Mouse (Mus musculus) frontal cortex, adult 2 months (tissue): ENCODE measurements around the gene Vwa8. TPM values are rescaled to one million over a fixed set of nuclear protein-coding genes. Genes with fewer than 3 reads are reported as not detected.

Source experiments
- DNase-seq, 2 experiments: peaks; one replicate each; pipeline ENCODE4 v3.0.0; 2022; ENCODE audit warnings: low spot score in 1 of 2; ENCODE audit errors: extremely low spot score in 1 of 2
- polyA plus RNA-seq: library from polyadenylated mRNA; depleted of rRNA; stranded (reverse); fragments of >200 nt; gene quantifications from 2 replicates; pipeline ENCODE4 v1.2.3, GENCODE M21; 2012

Vwa8 gene
- polyA plus RNA-seq, 1 experiment, result 27.9 TPM

DNA sequence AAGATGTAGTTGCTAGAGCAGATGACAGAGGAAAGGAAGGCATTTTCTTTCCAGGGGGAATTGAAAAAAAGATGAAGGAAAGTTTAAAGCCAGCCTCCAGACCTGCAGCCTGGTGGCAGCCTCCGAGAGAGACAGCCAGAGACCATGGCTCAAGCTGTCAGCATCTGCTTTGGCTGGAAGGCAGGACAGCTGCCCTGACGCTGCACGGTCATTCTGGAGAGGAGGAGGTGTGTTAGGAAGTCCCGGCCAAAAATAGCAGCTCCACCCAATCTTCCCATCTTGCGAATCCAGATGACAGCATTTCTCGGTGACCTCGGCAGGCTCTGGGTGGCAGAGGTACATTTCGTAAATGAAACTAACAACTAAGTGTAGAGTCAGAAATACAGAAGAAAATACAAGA lies 225.9 kb downstream of the Vwa8 start:
- no peak for DNase-seq

DNA sequence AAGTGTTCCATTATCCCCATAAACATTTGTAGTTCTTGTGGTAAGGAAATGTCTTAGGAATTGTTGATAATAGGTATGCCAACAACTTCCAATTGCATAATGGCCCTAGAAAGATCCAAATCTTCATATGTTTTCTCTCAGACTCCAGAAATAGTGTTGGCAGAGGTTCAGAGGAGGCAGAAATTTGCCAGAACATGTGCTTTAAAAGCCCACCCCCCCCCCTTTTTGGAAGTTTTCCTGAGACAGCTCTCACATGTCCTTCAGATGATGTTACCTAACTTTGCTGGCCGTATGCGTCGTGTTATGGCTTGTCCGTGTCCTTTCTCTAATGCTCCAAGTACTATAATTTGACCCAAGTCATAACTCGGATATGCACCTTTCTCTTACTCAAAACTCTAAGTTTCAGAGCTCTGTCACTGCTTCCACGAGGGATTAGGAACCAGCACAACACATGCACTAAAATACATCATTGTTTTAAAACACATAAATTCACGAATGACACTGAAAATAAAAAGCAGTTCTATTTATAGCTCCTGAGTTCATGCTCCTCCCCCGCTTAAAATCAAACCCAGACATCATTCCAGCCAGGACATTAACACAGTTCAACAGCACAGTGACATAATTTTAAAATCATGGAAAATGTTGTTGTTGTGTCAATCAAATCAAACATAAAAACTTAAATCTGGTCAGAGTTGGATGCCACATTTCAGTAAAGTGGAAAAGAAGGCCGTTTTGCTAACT lies 227.9 kb downstream of the Vwa8 start:
- no peak for DNase-seq

DNA sequence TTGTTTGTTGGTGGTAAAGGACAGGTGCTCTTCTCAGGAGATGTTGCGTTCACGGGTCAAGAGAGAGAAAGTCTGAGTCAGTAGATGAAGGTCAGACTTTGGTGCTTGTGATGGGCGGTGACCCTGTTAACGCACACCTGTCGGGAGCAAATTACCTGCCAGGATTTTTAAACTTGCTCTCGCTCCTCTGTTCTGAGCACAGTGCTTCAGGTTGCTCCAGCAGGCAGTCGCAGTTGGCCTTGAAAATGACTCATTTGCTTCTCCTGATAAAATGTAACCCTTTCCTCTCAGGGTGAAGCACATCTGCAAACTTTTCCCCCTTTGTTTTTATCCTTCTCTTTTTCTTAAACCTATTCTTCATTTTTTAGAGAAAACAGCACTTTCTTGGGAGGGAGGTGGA lies 234.7 kb downstream of the Vwa8 start:
- DNase-seq, result no peak

DNA sequence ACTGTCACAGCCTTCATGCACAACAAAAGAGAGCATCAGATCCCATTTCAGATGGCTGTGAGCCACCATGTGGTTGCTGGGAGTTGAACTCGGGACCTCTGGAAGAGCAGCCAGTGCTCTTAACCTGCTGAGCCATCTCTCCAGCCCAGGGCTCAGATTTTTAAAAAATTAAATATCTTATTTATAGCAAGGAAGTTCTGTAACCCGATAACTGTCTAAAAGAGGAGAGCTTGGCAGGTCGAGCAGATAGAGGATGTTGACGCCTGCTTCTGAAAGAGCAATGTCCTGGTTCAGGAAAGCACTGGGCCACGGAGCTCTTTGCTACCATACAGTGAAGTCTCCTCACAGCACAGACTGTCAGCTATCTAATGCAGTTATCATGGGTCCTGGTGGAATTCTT lies 237.2 kb downstream of the Vwa8 start:
- DNase-seq, result no peak

DNA sequence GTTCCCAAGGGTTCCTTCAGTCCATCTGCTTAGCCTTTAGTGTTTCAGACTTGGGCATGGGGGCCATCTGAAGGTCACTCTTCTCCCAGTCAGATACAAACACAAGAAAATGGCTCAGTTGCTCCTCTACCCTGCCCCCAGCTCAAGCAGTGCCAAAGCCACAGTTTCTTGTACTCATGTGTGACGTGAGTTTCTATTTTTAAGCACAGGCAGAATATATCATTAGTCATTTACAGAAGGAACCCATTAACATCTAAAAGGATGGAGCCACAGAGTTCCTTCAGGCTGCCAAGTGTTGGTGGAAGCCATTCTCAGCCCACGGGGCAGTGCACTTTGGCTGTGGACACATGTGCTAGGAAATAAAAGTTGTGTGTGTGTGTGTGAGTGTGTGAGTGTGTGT lies 240.6 kb downstream of the Vwa8 start:
- DNase-seq, result peak; percentile 20 to 47

DNA sequence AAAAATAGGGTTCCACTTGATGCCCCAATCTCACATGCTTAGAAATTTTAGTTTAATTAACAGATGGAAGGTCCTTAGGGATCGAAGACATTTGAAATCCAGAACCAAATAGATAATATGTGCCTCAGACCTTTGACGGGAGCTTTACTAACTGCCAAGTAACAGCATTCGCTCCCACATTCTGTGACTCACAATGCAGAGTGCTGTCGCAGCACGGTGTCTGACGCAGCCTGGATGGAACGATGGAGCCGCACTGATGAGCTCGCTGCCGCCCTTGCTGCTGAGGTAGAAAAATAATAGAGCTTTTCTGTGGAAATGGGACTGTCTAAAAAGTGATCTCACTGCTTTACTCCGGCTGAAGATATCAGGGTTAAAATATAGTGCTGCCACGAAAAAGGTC lies 248.3 kb downstream of the Vwa8 start:
- peak; percentile 10 to 65 for DNase-seq

DNA sequence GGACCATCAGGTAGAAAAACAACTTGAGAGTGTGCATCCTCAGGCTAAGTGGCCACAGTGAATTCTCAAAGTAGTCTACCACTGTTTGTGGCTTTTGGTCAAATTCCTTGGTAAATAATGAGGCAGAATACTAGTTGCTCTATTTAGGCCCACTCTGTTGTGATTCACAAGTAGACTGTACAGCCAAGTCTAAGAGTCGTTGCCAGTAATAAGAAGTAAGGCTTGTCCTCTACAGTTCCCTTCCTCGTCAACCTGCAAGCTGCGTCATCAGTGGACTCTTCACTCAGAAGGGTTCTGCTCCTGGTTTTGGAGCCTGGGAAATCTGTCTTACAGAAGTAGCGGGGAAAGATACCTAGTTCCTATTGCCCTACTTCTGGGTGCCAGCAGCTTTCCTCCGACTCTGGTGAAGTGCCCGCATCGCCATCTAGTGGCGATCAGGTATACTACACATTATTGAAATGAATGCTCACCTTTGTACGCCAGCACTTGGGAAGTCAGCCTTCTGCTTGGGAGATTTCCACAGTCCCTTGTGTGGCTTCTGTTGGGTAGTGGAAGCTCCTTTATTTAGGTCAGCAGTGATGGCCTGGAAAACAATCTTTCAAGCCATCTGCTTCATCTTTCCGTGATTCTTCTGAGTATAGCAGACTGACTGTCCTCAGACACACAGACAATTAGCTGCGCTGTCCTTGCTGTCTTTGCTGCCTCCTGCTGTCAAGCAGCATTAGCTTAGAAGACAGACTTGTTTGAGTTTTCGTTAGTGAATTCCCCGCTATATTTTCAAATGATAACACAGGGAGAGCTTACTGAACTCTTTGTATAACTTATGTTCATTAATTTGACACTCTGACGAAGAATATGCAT lies 258.0 kb downstream of the Vwa8 start:
- DNase-seq, result peak; percentile 45 to 91

DNA sequence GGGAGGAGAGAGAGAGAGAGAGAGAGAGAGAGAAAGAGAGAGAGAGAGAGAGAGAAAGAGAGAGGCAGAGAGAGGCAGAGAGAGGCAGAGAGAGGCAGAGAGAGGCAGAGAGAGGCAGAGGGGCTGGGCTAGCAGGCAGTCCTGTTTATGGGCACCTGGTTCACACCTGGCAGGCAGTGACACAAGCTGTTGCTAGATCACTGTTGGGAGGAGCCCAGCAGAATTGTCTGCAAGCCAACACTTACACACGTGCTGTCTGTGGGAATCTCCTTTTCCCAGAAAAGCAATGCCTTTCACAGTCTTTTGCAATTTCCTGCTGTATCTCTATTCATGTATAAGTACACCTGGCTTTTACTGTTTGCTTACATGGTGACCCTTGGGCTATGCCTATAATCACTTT lies 260.5 kb downstream of the Vwa8 start:
- no peak for DNase-seq

DNA sequence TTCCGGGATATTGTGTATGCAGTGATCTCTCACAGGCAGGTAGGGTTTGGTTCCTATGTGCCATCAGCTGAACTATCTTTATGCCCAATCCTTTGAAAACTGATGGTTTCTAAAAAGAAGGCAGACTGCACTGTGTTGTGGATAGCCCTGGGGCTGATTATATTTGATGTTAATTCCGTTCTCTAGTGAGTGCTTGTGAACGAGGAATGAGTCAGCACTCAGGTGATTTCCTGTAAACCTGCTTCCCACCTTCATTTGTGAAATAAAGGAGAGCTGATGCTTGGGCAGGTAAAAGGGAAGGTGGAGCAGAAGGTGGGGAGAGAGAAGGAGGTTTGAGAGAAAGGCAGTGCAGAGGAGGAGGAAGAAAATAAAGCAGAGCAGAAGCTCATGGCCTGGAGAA lies 261.2 kb downstream of the Vwa8 start:
- no peak for DNase-seq

DNA sequence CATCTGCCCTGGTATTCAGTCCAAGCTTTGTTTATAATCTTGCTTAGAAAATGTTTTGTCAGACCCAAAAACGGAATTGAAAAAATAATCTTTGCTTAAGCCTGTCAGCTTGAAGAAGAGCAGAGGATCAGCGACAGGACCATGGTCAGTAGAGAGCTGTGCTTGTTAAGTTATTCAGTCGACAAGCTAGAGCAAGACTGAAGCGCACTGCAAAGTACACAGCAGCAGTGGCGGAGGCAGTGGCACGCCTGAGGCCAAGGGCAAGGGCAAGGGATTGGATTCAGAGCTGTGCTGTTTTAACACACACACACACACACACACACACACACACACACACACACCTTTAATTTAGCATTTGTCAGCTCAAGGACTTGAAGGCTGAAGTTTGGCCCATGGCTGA lies 263.2 kb downstream of the Vwa8 start:
- DNase-seq, result no peak

DNA sequence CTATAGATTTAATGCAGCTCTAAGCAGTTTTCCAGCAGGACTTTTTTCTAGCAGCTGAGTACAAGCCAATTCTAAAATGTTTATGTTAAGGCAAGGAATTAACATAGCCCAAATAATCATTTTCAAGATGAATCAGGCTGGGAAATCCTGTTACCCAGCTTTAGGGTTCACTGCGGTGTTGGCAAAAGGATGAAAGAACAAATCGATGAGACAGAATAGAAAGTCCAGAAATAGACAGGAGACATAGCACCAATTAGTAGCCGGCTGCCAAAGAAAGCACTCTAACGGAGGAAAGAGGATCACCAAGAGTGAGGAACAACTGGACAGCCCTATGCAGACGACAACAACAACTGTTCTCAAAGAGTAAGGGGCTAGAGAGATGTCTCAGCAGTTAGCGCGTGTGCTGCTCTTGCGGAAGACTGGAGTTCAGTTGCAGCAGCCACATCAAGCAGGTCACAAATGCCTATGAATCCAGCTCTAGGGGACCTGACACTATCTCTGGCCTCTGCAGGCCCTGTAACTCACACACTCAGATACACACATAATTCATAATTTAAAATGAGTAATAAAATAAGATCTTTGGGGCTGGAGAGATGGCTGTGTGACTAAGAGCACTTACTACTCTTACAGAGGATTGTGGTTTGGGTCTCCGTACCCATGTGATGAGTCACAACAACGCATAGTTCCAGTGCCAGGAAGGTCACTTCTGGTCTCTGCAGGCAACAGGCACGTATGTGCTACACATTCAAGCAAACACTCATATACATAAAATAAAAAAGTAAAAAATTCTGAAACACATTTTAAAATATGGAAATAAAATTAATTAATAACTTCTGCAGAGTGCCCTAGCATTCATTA lies 265.9 kb downstream of the Vwa8 start:
- DNase-seq, result no peak

DNA sequence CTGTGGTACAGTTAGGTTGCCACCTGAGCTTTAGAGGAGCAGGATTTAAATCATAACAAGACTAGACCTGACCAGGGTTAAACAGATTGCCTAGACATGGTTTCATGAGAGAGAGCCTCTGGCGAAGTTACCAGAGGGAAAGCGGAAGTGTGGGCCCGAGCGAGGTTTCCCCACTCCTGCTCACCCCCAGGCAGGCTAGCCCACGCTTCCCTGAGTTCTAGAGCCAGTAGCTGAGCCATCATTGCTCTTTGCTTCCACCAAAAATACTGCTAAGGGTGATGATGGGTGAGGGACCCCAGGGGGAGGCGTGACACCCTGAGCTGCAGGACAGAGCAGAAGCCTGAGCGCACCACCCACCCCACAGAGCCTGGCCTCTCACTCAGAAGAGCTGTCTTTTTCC lies 269.6 kb downstream of the Vwa8 start:
- no peak for DNase-seq

DNA sequence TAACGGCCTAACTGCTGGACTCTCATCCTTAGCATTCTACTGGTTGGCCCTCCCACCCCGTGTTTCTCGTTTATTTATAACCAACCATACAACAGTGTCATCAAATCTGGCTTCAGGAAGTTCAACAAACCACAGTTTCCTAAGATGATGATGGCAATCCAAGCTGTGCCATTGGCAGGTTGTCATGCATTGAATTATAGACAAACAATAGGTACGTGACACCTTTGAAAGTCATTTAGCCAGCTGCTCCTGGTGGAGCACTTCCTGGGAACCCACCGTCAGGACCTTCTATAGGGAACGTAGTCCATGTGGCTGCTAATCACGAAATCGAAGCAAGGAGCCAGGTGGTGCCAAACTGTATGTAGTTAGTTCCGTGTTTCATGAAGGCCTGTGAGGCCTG lies 270.5 kb downstream of the Vwa8 start:
- no peak for DNase-seq

DNA sequence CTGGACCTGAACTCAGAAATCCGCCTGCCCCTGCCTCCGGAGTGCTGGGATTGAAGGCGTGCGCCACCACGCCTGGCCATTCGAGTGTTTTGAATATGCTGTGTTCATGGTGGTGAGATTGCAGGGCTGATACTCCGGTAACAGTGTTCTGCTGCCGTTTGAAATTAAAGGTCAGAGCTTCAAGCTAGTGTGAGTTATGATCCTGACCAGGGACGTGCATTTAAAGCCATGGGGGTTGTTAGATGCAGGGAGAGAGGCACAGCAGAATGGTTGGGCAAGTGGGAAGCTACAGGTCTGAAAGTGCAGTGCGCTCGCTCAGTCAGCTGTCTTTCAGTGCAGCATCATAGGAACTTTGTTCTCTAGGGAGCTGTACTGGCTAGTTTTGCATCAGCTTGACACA lies 271.8 kb downstream of the Vwa8 start:
- DNase-seq, result no peak

DNA sequence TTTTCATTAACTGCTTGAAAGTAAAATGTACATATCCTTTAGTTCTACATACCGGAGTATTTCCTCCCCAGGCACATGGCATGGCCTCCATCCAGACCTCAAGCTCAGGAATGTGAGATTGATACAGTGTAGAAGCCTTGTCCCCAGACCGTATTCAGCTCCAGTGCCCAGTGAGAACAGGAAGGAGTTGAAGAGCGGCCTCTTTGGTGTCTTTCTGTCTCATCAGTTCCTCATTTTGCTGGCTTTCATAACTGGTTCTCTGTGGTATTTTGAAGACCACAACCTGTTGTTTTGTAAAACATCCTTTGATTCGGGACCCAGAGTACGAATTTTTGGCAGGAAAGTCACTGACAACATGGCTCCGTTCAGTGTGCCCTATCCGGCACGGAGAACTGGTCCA lies 274.6 kb downstream of the Vwa8 start:
- no peak for DNase-seq

DNA sequence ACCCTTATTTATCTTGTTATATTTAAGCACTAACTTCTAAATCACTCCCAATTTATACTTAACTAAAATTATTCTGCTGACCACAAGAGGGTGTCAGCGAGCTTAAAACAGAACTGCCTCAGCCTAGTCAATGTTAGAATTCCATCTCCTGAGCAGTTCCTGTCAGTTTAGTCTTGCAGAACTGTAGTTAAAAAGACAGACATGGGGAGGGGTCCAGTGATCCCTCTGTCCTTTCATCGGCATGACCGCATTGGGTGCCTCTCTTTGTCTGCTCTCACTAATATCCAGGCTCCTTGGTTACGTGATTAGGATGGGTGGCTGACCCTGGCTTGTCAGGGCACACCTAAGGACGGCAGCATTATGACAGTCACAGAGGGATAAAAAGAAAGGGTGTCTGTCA lies 275.8 kb downstream of the Vwa8 start:
- DNase-seq, result peak in 1 of 2 experiments; percentile 75

DNA sequence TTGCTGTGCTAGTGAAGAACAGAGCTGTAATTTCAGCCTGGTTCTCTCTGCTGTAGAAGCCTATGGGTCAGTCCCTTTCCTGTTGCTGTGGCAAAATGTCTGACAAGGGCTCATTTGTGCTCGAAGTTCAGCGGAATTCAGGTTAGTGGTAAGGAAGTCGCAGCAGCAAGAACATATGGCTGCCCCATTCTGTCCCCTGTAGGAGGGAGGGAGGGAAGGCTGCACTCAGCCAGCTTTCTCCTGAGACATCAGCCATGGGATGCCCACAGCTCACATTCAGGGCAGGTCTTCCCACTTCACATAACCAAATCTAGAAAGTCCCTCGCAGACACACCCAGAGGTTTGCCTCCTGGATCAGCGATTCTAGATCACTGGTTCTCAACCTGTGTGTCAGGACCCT lies 277.3 kb downstream of the Vwa8 start:
- DNase-seq, result no peak

DNA sequence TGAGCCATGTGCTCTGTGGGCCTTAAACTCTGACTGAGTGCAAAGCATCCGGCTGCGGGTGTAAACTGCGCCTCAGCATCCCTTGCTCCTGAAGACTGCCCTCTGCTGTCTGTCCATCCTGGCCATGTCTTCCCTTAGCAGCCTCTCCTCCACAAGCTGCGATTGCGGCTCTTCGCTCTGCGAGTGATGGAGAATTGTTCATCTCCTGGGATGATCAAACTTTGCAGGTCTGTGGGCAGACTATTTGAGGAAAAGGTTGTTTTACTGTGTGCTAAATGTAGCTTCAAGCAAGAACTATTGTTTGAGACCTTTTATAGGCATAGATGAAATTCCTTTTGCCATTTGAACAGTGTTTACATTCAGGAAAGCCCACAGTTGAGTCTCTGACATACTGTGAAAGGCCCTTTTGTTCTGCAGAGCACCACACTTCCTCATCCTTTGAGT lies 286.1 kb downstream of the Vwa8 start:
- peak in 1 of 2 experiments; percentile 38 for DNase-seq

DNA sequence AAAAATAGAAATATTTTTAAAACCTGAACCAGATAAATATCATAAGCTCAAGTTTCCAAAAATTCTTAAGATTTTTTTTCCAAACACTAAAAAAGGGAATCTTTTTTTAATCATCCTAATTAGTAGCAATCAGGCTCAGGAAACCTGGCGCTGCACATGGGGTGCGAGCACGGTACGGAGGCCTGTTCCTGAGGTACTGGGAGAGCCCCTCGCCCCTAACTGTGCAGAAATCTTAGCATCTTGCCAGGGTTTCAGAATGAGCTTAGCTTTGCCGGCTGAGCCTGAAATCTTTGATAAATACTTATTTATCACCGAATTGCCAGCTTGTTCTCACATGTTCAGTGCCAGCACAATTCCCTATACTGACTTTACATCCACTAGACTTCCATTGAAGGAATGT lies 286.6 kb downstream of the Vwa8 start:
- no peak for DNase-seq

DNA sequence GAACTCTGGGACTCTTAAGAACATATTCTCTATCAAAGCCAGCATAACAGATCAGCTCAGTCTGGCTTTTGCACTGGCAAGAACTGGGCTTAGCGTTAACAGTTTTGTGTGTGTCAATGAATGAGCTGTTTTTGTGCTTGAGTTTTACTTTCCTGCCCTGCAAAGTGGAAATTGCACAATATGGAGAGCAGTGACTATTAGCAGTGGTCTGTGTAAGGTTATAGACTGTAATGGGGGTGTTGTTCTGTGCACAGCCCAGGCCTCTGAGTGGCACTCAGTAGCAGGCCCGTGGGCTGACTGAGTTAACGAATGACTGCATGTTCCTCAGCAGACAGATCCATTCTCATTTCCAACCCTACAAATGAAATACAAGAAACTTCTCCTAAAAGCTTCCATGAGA lies 287.7 kb downstream of the Vwa8 start:
- no peak for DNase-seq

DNA sequence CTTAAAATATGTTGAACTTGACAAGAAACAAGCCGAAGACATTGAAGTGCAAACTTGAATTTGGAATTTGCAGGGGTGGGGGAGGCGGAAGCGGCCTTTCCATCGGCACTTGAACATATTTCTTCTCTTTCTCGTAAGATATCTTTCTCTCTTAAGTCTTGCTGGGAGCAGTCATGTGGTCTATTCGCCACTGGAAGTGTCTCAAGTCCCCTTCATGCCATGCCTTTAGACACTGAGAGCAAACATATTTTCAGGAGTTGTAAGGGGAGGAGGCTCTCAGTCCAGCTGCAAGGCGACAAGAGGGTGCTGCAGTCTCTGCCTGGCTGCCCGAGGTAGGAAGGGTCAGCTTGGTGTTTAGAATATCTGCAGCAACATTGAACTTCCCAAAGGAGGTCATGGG lies 288.2 kb downstream of the Vwa8 start:
- DNase-seq, result no peak
